Mouse (Mus musculus) testis, adult 2 months (tissue): ENCODE data around the gene Zan.

Experiments
- CTCF ChIP-seq: fragments of 200-500 bp; IDR thresholded peaks from 2 replicates; pipeline ENCODE4 v1.5.1; 2012; ENCODE audit warnings: low read depth, mild to moderate bottlenecking, inconsistent platforms, low read length, moderate library complexity; ENCODE audit not compliant: control insufficient read depth, insufficient read depth, insufficient replicate concordance
- POLR2A ChIP-seq: fragments of 200-500 bp; IDR thresholded peaks from 2 replicates; pipeline ENCODE4 v1.6.1; 2012; ENCODE audit warnings: low read depth, mild to moderate bottlenecking, inconsistent platforms, low read length, moderate library complexity; ENCODE audit not compliant: control insufficient read depth

GRCm38 (mm10) chr5:137349384-137350204, 127.3 kb downstream of the Zan start, which contains the start of gene Ephb4:
- TF ChIP-seq CTCF (no peak), POLR2A (no peak)
